Mouse (Mus musculus) MEL (cell line): Measurements from ENCODE around the gene Gyg. TPM values are rescaled to one million over a fixed set of nuclear protein-coding genes. Genes with fewer than 3 reads are reported as not detected.

Experiments used
- DNase-seq: peaks from one replicate; pipeline ENCODE4 v3.0.0; 2011; ENCODE audit warnings: low read depth, low spot score
- H3K27ac ChIP-seq: 2 replicates; pipeline ENCODE4 v1.5.1; 2012; ENCODE audit warnings: low read depth, mild to moderate bottlenecking, control low read depth, low read length, moderate library complexity; ENCODE audit not compliant: control insufficient read depth
- H3K27me3 ChIP-seq, 2 experiments: fragments of 150-350 bp in 1 of 2; sonication (generic) in 1 of 2; 2 replicates each; pipeline ENCODE4 v1.6.1; 2012; ENCODE audit warnings: low read length in 2 of 2, mild to moderate bottlenecking in 2 of 2, improper control_type of control experiment in 1 of 2, moderate library complexity in 1 of 2; ENCODE audit not compliant: insufficient read depth in 2 of 2, control insufficient read depth in 1 of 2
- H3K36me3 ChIP-seq, 2 experiments: 2 replicates each; pipeline ENCODE4 v1.6.1; 2012 to 2014; ENCODE audit warnings: low read length in 2 of 2, improper control_type of control experiment in 1 of 2, inconsistent platforms in 1 of 2, mild to moderate bottlenecking in 1 of 2; ENCODE audit not compliant: insufficient read depth in 2 of 2, control insufficient read depth in 1 of 2
- H3K4me1 ChIP-seq, 2 experiments: fragments of 150-350 bp in 1 of 2; sonication (generic) in 1 of 2; 2 replicates each; pipeline ENCODE4 v1.6.1; 2012; ENCODE audit warnings: low read length in 2 of 2, improper control_type of control experiment in 1 of 2, mild to moderate bottlenecking in 1 of 2; ENCODE audit not compliant: insufficient read depth in 2 of 2, control insufficient read depth in 1 of 2
- H3K4me3 ChIP-seq, 2 experiments: fragments of 150-350 bp in 1 of 2; sonication (generic) in 1 of 2; 2 replicates each; pipeline ENCODE4 v1.5.1; 2012; ENCODE audit warnings: low read depth in 2 of 2, low read length in 2 of 2, mild to moderate bottlenecking in 2 of 2, moderate library complexity in 2 of 2, control low read depth in 1 of 2, improper control_type of control experiment in 1 of 2; ENCODE audit not compliant: control insufficient read depth in 1 of 2, insufficient read depth in 1 of 2
- H3K79me2 ChIP-seq: 2 replicates; pipeline ENCODE4 v1.6.1; 2012; ENCODE audit warnings: mild to moderate bottlenecking, low read length, moderate library complexity; ENCODE audit not compliant: control insufficient read depth, poor library complexity, insufficient read depth
- H3K9ac ChIP-seq: 2 replicates; pipeline ENCODE4 v1.6.1; 2012; ENCODE audit warnings: low read depth, mild to moderate bottlenecking, control low read depth, low read length, moderate library complexity; ENCODE audit not compliant: control insufficient read depth, poor library complexity, severe bottlenecking
- H3K9me3 ChIP-seq: fragments of 150-350 bp; sonication (generic); replicated peaks from 2 replicates; pipeline ENCODE4 v1.6.1; 2012; ENCODE audit warnings: mild to moderate bottlenecking, low read length, improper control_type of control experiment, moderate library complexity; ENCODE audit not compliant: insufficient read depth
- CHD1 ChIP-seq: IDR thresholded peaks from 2 replicates; pipeline ENCODE4 v1.6.1; 2012; ENCODE audit warnings: low read depth, mild to moderate bottlenecking, inconsistent platforms, low read length, improper control_type of control experiment
- CHD2 ChIP-seq: IDR thresholded peaks from 2 replicates; pipeline ENCODE4 v1.6.1; 2011; ENCODE audit warnings: low read length, improper control_type of control experiment
- CTCF ChIP-seq, 3 experiments: IDR thresholded peaks in 2 of 3; conservative IDR thresholded peaks in 1 of 3; 2 replicates each; pipeline ENCODE4 v1.5.1; 2011 to 2012; ENCODE audit warnings: low read length in 3 of 3, low read depth in 2 of 3, mild to moderate bottlenecking in 2 of 3, improper control_type of control experiment in 1 of 3, inconsistent platforms in 1 of 3, mixed read lengths in 1 of 3, moderate library complexity in 1 of 3; ENCODE audit not compliant: control insufficient read depth in 1 of 3, insufficient read depth in 1 of 3, poor library complexity in 1 of 3, severe bottlenecking in 1 of 3
- ELF1 ChIP-seq: IDR thresholded peaks from 2 replicates; pipeline ENCODE4 v1.6.1; 2014; ENCODE audit warnings: low read depth, mild to moderate bottlenecking, inconsistent platforms, low read length, improper control_type of control experiment, moderate library complexity
- EP300 ChIP-seq, 2 experiments: IDR thresholded peaks; 2 replicates each; pipeline ENCODE4 v1.6.1; 2011; ENCODE audit warnings: improper control_type of control experiment in 2 of 2, low read length in 2 of 2, low read depth in 1 of 2, mild to moderate bottlenecking in 1 of 2
- ETS1 ChIP-seq: IDR thresholded peaks from 2 replicates; pipeline ENCODE4 v1.6.1; 2012; ENCODE audit warnings: low read depth, mild to moderate bottlenecking, inconsistent platforms, low read length, improper control_type of control experiment, moderate library complexity
- GABPA ChIP-seq: IDR thresholded peaks from 2 replicates; pipeline ENCODE4 v1.6.1; 2012; ENCODE audit warnings: low read depth, mild to moderate bottlenecking, inconsistent platforms, low read length, improper control_type of control experiment, moderate library complexity
- GATA1 ChIP-seq: IDR thresholded peaks from 2 replicates; pipeline ENCODE4 v1.6.1; 2011; ENCODE audit warnings: low read depth, low read length, improper control_type of control experiment
- KAT2A ChIP-seq: conservative IDR thresholded peaks from 2 replicates; pipeline ENCODE4 v1.6.1; 2012; ENCODE audit warnings: low read depth, low read length, improper control_type of control experiment, inconsistent platforms
- MAFK ChIP-seq: IDR thresholded peaks from 2 replicates; pipeline ENCODE4 v1.6.1; 2011; ENCODE audit warnings: low read depth, mild to moderate bottlenecking, low read length, improper control_type of control experiment, borderline replicate concordance
- MAX ChIP-seq: IDR thresholded peaks from 2 replicates; pipeline ENCODE4 v1.6.1; 2011; ENCODE audit warnings: low read length, improper control_type of control experiment
- MAZ ChIP-seq: IDR thresholded peaks from 2 replicates; pipeline ENCODE4 v1.6.1; 2012; ENCODE audit warnings: low read depth, mild to moderate bottlenecking, inconsistent platforms, low read length, improper control_type of control experiment
- MEF2A ChIP-seq: IDR thresholded peaks from 2 replicates; pipeline ENCODE4 v1.6.1; 2014; ENCODE audit warnings: low read depth, mild to moderate bottlenecking, inconsistent platforms, low read length, improper control_type of control experiment; ENCODE audit not compliant: poor library complexity, insufficient replicate concordance, severe bottlenecking; ENCODE audit errors: extremely low read depth
- MXI1 ChIP-seq: IDR thresholded peaks from 2 replicates; pipeline ENCODE4 v1.6.1; 2011; ENCODE audit warnings: mild to moderate bottlenecking, low read depth, low read length, improper control_type of control experiment
- MYB ChIP-seq: IDR thresholded peaks from 2 replicates; pipeline ENCODE4 v1.6.1; 2011; ENCODE audit warnings: mild to moderate bottlenecking, low read depth, low read length, improper control_type of control experiment
- NRF1 ChIP-seq: IDR thresholded peaks from 2 replicates; pipeline ENCODE4 v1.6.1; 2014; ENCODE audit warnings: low read depth, mild to moderate bottlenecking, inconsistent platforms, low read length, improper control_type of control experiment, moderate library complexity; ENCODE audit not compliant: poor library complexity, insufficient read depth, severe bottlenecking
- POLR2A ChIP-seq, 2 experiments: IDR thresholded peaks; 2 replicates each; pipeline ENCODE4 v1.6.1; 2011 to 2012; ENCODE audit warnings: low read length in 2 of 2, mild to moderate bottlenecking in 2 of 2, control low read depth in 1 of 2, improper control_type of control experiment in 1 of 2, low read depth in 1 of 2, moderate library complexity in 1 of 2; ENCODE audit not compliant: control insufficient read depth in 1 of 2, insufficient read depth in 1 of 2, poor library complexity in 1 of 2
- POLR2AphosphoS5 ChIP-seq: IDR thresholded peaks from 2 replicates; pipeline ENCODE4 v1.6.1; 2012; ENCODE audit warnings: low read depth, borderline replicate concordance, mild to moderate bottlenecking, inconsistent platforms, low read length, moderate library complexity, mixed read lengths
- RAD21 ChIP-seq: IDR thresholded peaks from 2 replicates; pipeline ENCODE4 v1.6.1; 2011; ENCODE audit warnings: mild to moderate bottlenecking, low read depth, low read length, improper control_type of control experiment
- RCOR1 ChIP-seq: IDR thresholded peaks from 2 replicates; pipeline ENCODE4 v1.6.1; 2012; ENCODE audit warnings: low read depth, mild to moderate bottlenecking, inconsistent platforms, low read length, improper control_type of control experiment
- SIN3A ChIP-seq: IDR thresholded peaks from 2 replicates; pipeline ENCODE4 v1.6.1; 2012; ENCODE audit warnings: low read length, improper control_type of control experiment, inconsistent platforms
- TAL1 ChIP-seq: IDR thresholded peaks from 2 replicates; pipeline ENCODE4 v1.6.1; 2012; ENCODE audit warnings: mild to moderate bottlenecking, inconsistent platforms, low read length, moderate library complexity, mixed read lengths
- TCF12 ChIP-seq: IDR thresholded peaks from 2 replicates; pipeline ENCODE4 v1.6.1; 2014; ENCODE audit warnings: low read depth, mild to moderate bottlenecking, inconsistent platforms, low read length, improper control_type of control experiment, moderate library complexity
- UBTF ChIP-seq: IDR thresholded peaks from 2 replicates; pipeline ENCODE4 v1.6.1; 2012; ENCODE audit warnings: low read depth, mild to moderate bottlenecking, inconsistent platforms, low read length, improper control_type of control experiment, moderate library complexity, borderline replicate concordance; ENCODE audit not compliant: insufficient read depth
- USF1 ChIP-seq: IDR thresholded peaks from 2 replicates; pipeline ENCODE4 v1.6.1; 2014; ENCODE audit warnings: low read depth, mild to moderate bottlenecking, inconsistent platforms, low read length, improper control_type of control experiment, moderate library complexity
- ZC3H11A ChIP-seq: IDR thresholded peaks from 2 replicates; pipeline ENCODE4 v1.6.1; 2012; ENCODE audit warnings: low read depth, mild to moderate bottlenecking, inconsistent platforms, low read length, improper control_type of control experiment
- ZKSCAN1 ChIP-seq: IDR thresholded peaks from 2 replicates; pipeline ENCODE4 v1.6.1; 2012; ENCODE audit warnings: low read depth, mild to moderate bottlenecking, inconsistent platforms, low read length, improper control_type of control experiment, moderate library complexity
- ZMIZ1 ChIP-seq: IDR thresholded peaks from 2 replicates; pipeline ENCODE4 v1.6.1; 2012; ENCODE audit warnings: low read depth, mild to moderate bottlenecking, inconsistent platforms, low read length, improper control_type of control experiment, moderate library complexity
- ZNF384 ChIP-seq: IDR thresholded peaks from 2 replicates; pipeline ENCODE4 v1.6.1; 2012; ENCODE audit warnings: low read depth, mild to moderate bottlenecking, inconsistent platforms, low read length, improper control_type of control experiment
- polyA plus RNA-seq, 2 experiments: library from polyadenylated mRNA; stranded (reverse) in 1 of 2; unstranded in 1 of 2; fragments of >175 nt in 1 of 2; fragments of >200 nt in 1 of 2; gene quantifications; 2 replicates each; pipeline versions ENCODE4 v1.2.1 to v1.2.4; 2012; ENCODE audit warnings: low replicate concordance in 2 of 2, low read depth in 1 of 2; ENCODE audit not compliant: insufficient read length in 2 of 2, insufficient read depth in 1 of 2, missing spikeins in 1 of 2
- total RNA-seq: library from RNA; depleted of rRNA; stranded (reverse); fragments of 300-350 nt; gene quantifications from 2 replicates; pipeline ENCODE4 v1.2.3, GENCODE M21; 2012

The Gyg gene
- total and polyA plus RNA-seq, 3 experiments: 23.8 to 207 (median 41.0) TPM

DNA sequence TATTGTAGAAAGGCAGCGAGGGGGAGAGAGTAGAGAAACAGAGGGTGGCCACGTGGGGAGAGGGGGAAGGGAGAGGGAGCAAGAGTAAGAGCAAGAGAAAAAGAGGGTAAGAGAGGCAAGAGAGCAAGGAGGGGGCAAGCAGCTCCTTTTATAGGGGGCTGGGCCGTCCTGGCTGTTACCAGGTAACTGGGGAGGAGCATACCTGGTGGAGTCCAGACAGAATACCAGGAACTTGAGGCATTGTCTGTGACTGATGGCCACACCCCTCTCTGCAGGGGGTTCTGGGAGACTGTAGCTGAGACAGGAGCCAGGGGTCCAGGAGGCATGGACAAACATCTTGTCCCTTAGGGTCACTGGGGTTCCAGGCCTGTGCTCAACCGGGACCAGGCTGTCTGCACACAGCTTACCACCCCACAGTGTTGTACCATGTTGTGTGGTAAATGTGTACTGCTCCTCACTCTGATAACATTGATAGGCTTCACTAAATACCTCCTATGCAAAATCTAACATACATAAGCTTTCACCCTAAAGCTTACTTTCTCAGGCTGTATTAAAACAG lies 35.4 kb downstream of the Gyg start:
- no peak for DNase-seq
- Histone ChIP-seq H3K4me3 (no peak overlapping the region), H3K27me3 (no peaks in the 10 kb centered on the region), H3K9me3 (no peaks in the 10 kb centered on the region), H3K27ac (no peak overlapping the region), H3K4me1 (no peaks in the 10 kb centered on the region), H3K9ac (no peak overlapping the region), H3K36me3 (peaks cover 0 to 11% of the 10 kb centered on the region in 2 experiments; a peak in 2 of 4 replicates), H3K79me2 (no peaks in the 10 kb centered on the region)
- TF ChIP-seq MYB: no peak
- TF ChIP-seq POLR2AphosphoS5: no peak
- TF ChIP-seq ZNF384: no peak
- no peak for TF ChIP-seq ZC3H11A
- TF ChIP-seq NRF1: no peak
- TF ChIP-seq ELF1: no peak
- no peak for TF ChIP-seq MAZ
- no peak for TF ChIP-seq ZKSCAN1
- no peak for TF ChIP-seq CHD2
- TF ChIP-seq MAFK: no peak
- TF ChIP-seq GABPA: no peak
- no peak for TF ChIP-seq EP300 (IDR thresholded peaks at IDR 0.05; ENCODE audit: low read depth in 1 of 2, low read length in 2 of 2)
- no peak for TF ChIP-seq ETS1
- no peak for TF ChIP-seq GATA1
- no peak for TF ChIP-seq USF1
- no peak for TF ChIP-seq CHD1
- TF ChIP-seq MXI1: no peak
- TF ChIP-seq, all 39 proteins: peak for 0

- Histone ChIP-seq H3K4me3 (no peak overlapping the region), H3K79me2 (no peaks in the 10 kb centered on the region), H3K9ac (no peak overlapping the region), H3K4me1 (no peaks in the 10 kb centered on the region)
- TF ChIP-seq MYB (no peak), RAD21 (no peak), KAT2A (no peak), CHD1 (no peak), MAFK (no peak), MEF2A (no peak), ZMIZ1 (no peak), MAZ (no peak), ZC3H11A (no peak), UBTF (no peak), TAL1 (no peak), CTCF (IDR thresholded peaks at IDR 0.05 in 2 of 3, conservative IDR thresholded peaks at IDR 0.05 in 1 of 3; ENCODE audit: control insufficient read depth in 1 of 3, insufficient read depth in 1 of 3, low read depth in 2 of 3, low read length in 3 of 3, poor library complexity in 1 of 3, severe bottlenecking in 1 of 3) (no peak), SIN3A (no peak), RCOR1 (no peak), POLR2A (IDR thresholded peaks at IDR 0.05; ENCODE audit: control insufficient read depth in 1 of 2, insufficient read depth in 1 of 2, low read depth in 1 of 2, low read length in 2 of 2, poor library complexity in 1 of 2) (no peak), GATA1 (no peak), TCF12 (no peak), MAX (no peak)
- TF ChIP-seq, all 39 proteins: peak for 0
- H3K9me3 ChIP-seq: no peaks in the 10 kb centered on the region
- no peaks in the 10 kb centered on the region for H3K27me3 ChIP-seq
- no peak overlapping the region for H3K27ac ChIP-seq
- DNase-seq: no peak
- peaks cover 0 to 11% of the 10 kb centered on the region in 2 experiments; a peak in 2 of 4 replicates for H3K36me3 ChIP-seq
These were observed 36.0 kb downstream of the Gyg start for GRCm38 (mm10) chr3:20119044-20119591.
